In the genomic region with DNA sequence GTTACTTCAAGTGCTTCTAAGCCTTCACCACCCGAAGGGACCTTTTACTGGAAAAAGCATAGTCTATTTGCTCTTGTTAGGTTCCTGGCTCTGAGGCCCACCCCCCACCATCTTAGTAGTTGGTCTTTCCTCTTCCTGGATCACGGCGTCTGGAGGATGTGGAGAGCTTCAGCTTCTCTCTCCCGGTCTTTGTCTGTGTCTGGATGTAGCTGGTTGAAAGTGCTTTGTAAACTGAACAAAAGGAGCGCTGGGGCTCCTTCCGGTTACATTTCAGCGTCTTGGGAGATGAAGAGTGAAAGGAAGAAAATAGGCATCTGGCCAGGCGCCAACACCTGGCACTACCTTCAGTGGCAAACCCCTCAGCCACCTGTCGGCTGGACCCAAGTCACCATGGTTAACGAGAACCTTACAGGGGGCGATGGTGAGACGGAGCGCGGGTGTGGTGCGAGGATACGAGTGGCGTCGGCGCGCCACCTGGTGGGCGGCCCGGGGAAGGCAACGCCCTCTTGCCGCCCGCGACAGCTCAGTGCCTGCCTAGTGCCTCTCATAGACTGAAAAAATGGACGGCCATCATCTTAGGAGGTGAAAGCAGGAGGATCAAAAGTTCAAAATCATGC, we compare ENCODE assay signal across 8 mouse cellular contexts. TPM values are rescaled to one million over a fixed set of nuclear protein-coding genes. Genes with fewer than 3 reads are reported as not detected.
DNase-seq lines count a peak whose midpoint lies in the region; ATAC-seq lines count a peak whose summit lies in the region.

No protein-coding gene starts in this region.

- H3K9ac ChIP-seq in intestine, embryonic 16.5 days (ENCODE audit: low read depth, low read length), result peak overlapping the region; percentile 45; the same call in 1 of the 2 replicates

- peak; percentile 84 for ATAC-seq in intestine, embryonic 16.5 days

- 5% methylated on average over 27 of the region's 27 CpGs for WGBS in intestine, embryonic 16.5 days

- H3K27ac ChIP-seq in intestine, embryonic 16.5 days (ENCODE audit: low read length), result no peak overlapping the region

- peak overlapping the region; percentile 67 for H3K4me2 ChIP-seq in intestine, embryonic 16.5 days (ENCODE audit: low read depth, low read length)

- H3K4me3 ChIP-seq in intestine, embryonic 16.5 days (ENCODE audit: low read length), result peak overlapping the region; percentile 40

- DNase-seq in adrenal gland, adult 18-20 months (ENCODE audit: low spot score in 2 of 2), result peak; percentile 87 to 92
- DNase-seq in embryo, embryonic 10.5 days (ENCODE audit: low spot score), result peak; percentile 94
- DNase-seq in gastrocnemius, postnatal 36 days, result peak; percentile 83
- peak; percentile 87 to 88 for DNase-seq in left cerebral cortex, postnatal 25 days (ENCODE audit: low spot score in 2 of 2)
- DNase-seq in mesoderm, embryonic 11.5 days (ENCODE audit: low read depth, low spot score), result peak; percentile 91
- peak; percentile 87 for DNase-seq in right cerebral cortex, postnatal 25 days
- peak; percentile 79 to 84 for DNase-seq in urinary bladder, postnatal 36 days (ENCODE audit: low spot score in 2 of 2)

- intact Hi-C loops in gastrocnemius, postnatal 36 days (cut with DNase I), result loop anchor here (2.0 to 5.0 kb wide), 3 partner anchors 203 to 403 kb away; no protein-coding TSS in a partner anchor
- intact Hi-C loops in left cerebral cortex, postnatal 25 days (cut with DNase I), result loop anchor here (1.0 to 10.0 kb wide), 5 partner anchors 122 to 404 kb away; partner anchors contain the start of genes Kat7 and Slc35b1

- H3K4me1 ChIP-seq in intestine, embryonic 16.5 days (ENCODE audit: control insufficient read depth, insufficient read depth, low read length), result peaks cover 13% of the 10 kb centered on the region

- H3K9me3 ChIP-seq in intestine, embryonic 16.5 days (ENCODE audit: control insufficient read depth, low read length), result no peaks in the 10 kb centered on the region

- peaks cover 9% of the 10 kb centered on the region; the same call in 1 of the 2 replicates for H3K27me3 ChIP-seq in intestine, embryonic 16.5 days (replicated peaks; ENCODE audit: control insufficient read depth, insufficient read depth, low read length)

- H3K36me3 ChIP-seq in intestine, embryonic 16.5 days (ENCODE audit: control insufficient read depth, insufficient read depth, low read length), result no peaks in the 10 kb centered on the region

RNA-seq across cellular contexts. Expression of gene Nxph3, which starts 6.2 kb away (rescaled TPM):
- 1 to 10 TPM; 2.3 to 9.4 TPM for total RNA-seq in adrenal gland, adult 18-20 months (2021)
- under 1 TPM; 0.15 to 0.20 TPM for total RNA-seq in gastrocnemius, postnatal 36 days (2021)
- 0.32 and 0.37 TPM in 2 replicates for polyA plus RNA-seq in intestine, embryonic 16.5 days (2015; fragmentation: Nextera tagmentation; extraction: Ambion mirVana)
- total RNA-seq in left cerebral cortex, postnatal 25 days (2021), result 10 to 100 TPM; 20.5 to 35.2 TPM
